Mouse (Mus musculus) forebrain, embryonic 12.5 days (tissue): ENCODE results near the gene Phc1. TPM values are rescaled to one million over a fixed set of nuclear protein-coding genes. Genes with fewer than 3 reads are reported as not detected.
"Not testable (repeated sequence)": the region's sequence is repeated elsewhere in the genome, so short reads cannot be mapped to it uniquely, and the experiment has no call there.

ENCODE experiments used
- ATAC-seq: fragments of 200-750 bp; cut with Nextera tagmentation; 2 replicates; pipeline ENCODE4 v1.8.0; 2017; ENCODE audit warnings: moderate TSS enrichment; ENCODE audit not compliant: low FRiP score
- H3K27ac ChIP-seq: fragments of 300-500 bp; sonication (generic); 2 replicates; pipeline ENCODE4 v1.5.1; 2016; ENCODE audit warnings: mild to moderate bottlenecking
- H3K27me3 ChIP-seq: fragments of 300-500 bp; sonication (generic); 2 replicates; pipeline ENCODE4 v1.6.1; 2016; ENCODE audit warnings: mild to moderate bottlenecking
- H3K36me3 ChIP-seq: fragments of 300-500 bp; sonication (generic); replicated peaks from 2 replicates; pipeline ENCODE4 v1.6.1; 2016; ENCODE audit warnings: mild to moderate bottlenecking
- H3K4me1 ChIP-seq: fragments of 300-500 bp; sonication (generic); 2 replicates; pipeline ENCODE4 v1.6.1; 2016
- H3K4me2 ChIP-seq: fragments of 300-500 bp; sonication (generic); 2 replicates; pipeline ENCODE4 v1.6.1; 2016; ENCODE audit warnings: mild to moderate bottlenecking, moderate library complexity
- H3K4me3 ChIP-seq: fragments of 300-500 bp; sonication (generic); replicated peaks from 2 replicates; pipeline ENCODE4 v1.5.1; 2016; ENCODE audit warnings: mild to moderate bottlenecking
- H3K9ac ChIP-seq: fragments of 300-500 bp; sonication (generic); 2 replicates; pipeline ENCODE4 v1.6.1; 2016; ENCODE audit warnings: mild to moderate bottlenecking
- H3K9me3 ChIP-seq: fragments of 300-500 bp; sonication (generic); 2 replicates; pipeline ENCODE4 v1.6.1; 2016
- WGBS: fragments of 180-500 bp; shearing (Covaris S2); methylation state at CpG from one replicate; pipeline ENCODE4 v1.1.7; 2016; 5-methylcytosine and 5-hydroxymethylcytosine counted together
- polyA plus RNA-seq: library from polyadenylated mRNA; unstranded; fragments of >200 nt; fragmentation: Nextera tagmentation; extraction: Ambion mirVana; gene quantifications from 2 replicates; pipeline ENCODE4 v1.2.1, GENCODE M21; 2016

Gene Phc1
- polyA plus RNA-seq, result 34.4 and 37.5 TPM in 2 replicates

DNA sequence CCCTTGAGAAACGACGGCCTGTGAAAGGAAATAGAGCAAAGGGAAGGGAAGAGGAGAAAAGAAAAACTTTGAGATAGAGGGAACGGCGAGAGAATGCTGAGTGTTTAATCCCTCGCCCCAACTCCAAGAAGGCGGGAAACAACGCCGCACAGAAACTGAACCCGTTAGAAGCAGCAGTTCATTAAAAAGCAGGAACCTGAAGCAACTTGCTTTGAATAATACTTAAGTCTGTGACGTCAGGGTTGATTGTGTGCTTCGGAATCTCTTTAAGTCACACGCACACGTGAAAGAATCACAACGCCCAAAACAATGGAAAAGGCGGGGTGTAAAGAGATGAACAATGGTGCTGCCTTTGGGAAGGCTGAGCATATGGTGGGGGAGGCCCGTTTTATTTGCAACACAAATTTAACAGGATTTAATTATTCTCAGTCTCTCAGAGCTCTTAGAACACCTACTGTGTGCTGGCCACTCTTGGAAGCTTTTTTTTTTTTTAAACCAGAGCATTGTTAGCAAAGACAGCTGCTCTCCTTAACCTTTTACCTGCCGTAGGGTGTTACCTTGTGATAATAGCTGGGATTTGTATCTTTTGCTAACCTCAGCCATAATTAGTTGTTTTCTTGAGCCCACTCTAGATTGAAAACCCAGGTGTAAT lies at the start of gene Phc1:
TSS of gene Phc1 (minus strand) at position 213 of the 652 bp plus-strand sequence.
- peak within 1 kb of the TSS; percentile 98 for H3K27ac ChIP-seq
- H3K27me3 ChIP-seq, result no peaks in the 10 kb centered on the region
- H3K4me2 ChIP-seq, result peak within 1 kb of the TSS; percentile 66
- H3K4me3 ChIP-seq, result peak within 1 kb of the TSS; percentile 83
- H3K4me1 ChIP-seq, result peaks cover 30% of the 10 kb centered on the region
- peak within 1 kb of the TSS; percentile 89 for H3K9ac ChIP-seq
- H3K36me3 ChIP-seq, result peaks cover 5% of the 10 kb centered on the region; the same call in 1 of the 2 replicates
- H3K9me3 ChIP-seq, result no peaks in the 10 kb centered on the region
- ATAC-seq, result peak; percentile 53
- under 1% methylated on average over 17 of the region's 17 CpGs for WGBS

DNA sequence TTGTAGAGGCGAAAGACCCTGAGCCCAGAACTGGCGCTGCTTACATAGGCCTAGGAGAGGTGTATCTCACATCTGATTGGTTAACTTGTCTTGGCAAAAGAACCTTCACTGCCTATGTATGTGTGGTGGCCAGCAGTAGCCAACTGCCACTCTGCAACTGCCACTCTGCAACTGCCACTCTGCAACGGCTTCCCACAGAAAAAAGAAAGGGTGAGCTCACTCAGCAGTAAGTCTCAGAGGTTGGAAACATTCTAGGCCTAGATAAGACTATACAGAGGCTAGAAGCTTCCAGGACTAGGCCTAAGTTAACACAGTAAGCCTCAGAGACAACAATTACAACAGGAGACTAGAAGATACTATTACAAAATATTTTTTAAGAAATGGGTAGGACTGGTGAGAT lies 49.6 kb upstream of the Phc1 start:
- 74% methylated on average over 3 of the region's 3 CpGs for WGBS
- not testable (repeated sequence) for H3K4me1 ChIP-seq, H3K4me3 ChIP-seq, H3K9me3 ChIP-seq, H3K4me2 ChIP-seq, H3K27ac ChIP-seq, H3K36me3 ChIP-seq, ATAC-seq, H3K27me3 ChIP-seq, H3K9ac ChIP-seq

DNA sequence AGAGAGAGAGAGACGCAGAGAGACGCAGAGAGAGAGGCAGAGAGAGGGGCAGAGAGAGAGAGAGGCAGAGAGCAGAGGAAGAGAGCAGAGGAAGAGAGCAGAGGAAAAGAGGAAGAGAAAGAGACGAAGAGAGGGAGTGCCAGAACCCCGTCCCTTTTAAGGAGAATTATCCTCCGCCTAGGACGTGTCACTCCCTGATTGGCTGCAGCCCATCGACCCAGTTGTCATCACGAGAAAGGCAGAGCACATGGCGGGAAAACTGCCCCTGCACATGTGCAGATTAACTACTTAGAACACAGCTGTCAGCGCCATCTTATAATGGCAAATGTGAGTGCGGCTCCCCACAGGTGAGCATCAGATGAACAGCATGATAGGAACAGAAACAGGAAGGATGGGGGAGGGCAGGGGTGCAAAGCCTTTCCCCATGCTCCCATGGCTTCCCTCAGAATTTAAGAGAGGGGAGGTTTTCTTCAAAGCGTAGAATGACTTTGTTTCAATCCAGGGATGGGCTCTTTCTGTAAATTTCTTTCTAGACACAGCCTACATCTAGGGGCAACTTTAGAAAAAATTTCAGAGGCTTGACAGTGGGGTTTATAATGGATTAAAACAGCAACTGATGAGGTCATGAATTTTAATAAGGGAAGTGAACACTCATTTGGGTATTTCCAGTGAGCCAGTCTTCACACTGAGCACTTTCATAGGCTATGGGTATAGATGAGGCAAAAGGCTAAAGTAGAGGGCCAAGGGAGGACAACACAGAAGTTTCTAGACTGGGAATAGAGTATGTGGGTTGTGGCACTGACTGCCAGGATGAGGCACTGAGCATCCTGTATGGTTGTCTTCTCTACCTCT lies 47.0 kb upstream of the Phc1 start:
- 92% methylated on average over 12 of the region's 12 CpGs for WGBS
- H3K4me3 ChIP-seq, H3K27me3 ChIP-seq, H3K9me3 ChIP-seq, ATAC-seq, H3K4me1 ChIP-seq, H3K4me2 ChIP-seq, H3K27ac ChIP-seq, H3K36me3 ChIP-seq, H3K9ac ChIP-seq: not testable (repeated sequence)

DNA sequence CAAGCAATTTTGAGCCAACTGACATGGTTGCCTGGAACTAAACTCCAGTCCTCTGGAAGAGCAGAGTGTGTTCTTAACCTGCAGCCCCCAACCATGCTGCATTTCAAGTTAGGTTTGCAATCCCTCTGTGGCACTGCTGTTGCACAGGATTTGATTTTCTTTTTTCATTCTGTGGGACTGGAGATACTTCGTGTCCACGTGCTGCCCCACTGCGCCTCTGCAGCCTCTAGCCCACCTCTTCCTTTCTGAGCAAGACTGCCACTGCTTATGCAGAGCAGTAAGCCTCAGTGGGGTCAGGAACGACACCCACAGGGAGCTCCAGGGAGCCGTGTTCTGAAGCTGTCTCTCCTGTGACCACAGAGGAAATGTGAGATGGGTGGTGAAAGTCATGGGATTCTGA lies 45.4 kb upstream of the Phc1 start:
- no peaks in the 10 kb centered on the region for H3K9me3 ChIP-seq
- no peaks in the 10 kb centered on the region for H3K4me1 ChIP-seq
- no peak overlapping the region for H3K27ac ChIP-seq
- no peaks in the 10 kb centered on the region for H3K27me3 ChIP-seq
- no peaks in the 10 kb centered on the region for H3K36me3 ChIP-seq
- no peak for ATAC-seq
- no peak overlapping the region for H3K4me2 ChIP-seq
- H3K4me3 ChIP-seq, result no peak overlapping the region
- 77% methylated on average over 5 of the region's 5 CpGs for WGBS
- no peak overlapping the region for H3K9ac ChIP-seq

DNA sequence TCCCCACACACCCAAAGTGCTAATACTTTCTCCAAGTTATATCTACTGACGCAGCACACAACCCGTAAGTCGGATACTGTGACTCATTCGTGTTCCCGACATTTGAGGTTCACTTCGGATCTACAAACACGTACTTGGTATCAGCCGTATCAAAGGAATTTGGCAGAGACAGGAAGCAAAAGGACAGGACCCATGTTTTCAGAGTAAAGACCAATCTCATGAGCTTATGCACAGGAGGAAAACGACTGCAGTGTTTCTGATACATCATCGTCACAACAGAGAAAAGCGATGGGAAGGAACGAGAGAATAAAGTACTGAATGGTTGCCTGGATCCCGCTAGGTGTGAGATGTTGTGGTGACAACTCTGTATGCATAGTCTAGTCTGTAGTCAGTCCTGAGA lies 44.5 kb upstream of the Phc1 start:
- Histone ChIP-seq H3K9me3 (no peaks in the 10 kb centered on the region), H3K4me3 (no peak overlapping the region), H3K27me3 (no peaks in the 10 kb centered on the region), H3K4me1 (no peaks in the 10 kb centered on the region), H3K36me3 (no peaks in the 10 kb centered on the region), H3K9ac (no peak overlapping the region), H3K27ac (no peak overlapping the region), H3K4me2 (no peak overlapping the region)
- 92% methylated on average over 13 of the region's 13 CpGs for WGBS
- ATAC-seq, result no peak

DNA sequence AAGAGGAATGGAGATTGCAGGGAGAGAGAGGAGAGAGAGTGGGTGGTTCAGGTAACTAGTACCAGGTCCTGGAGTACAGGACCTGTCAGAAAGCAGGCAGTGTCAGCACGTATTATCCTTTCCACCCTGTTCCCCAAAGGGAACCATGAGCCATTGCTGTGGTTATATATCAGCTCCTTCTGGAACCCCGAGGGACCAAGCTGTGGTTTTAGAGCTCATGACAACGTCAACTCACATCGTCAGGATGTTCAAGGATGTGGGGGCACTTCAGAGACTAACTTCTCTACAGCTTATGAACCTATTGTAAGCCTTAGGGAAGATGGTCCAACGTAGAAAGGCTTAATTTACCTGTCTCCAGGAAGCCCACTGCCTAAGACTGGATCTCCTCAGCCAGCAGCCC lies 42.9 kb upstream of the Phc1 start:
- H3K4me3 ChIP-seq, result no peak overlapping the region
- no peaks in the 10 kb centered on the region for H3K27me3 ChIP-seq
- H3K36me3 ChIP-seq, result no peaks in the 10 kb centered on the region
- no peaks in the 10 kb centered on the region for H3K9me3 ChIP-seq
- 86% methylated on average over 5 of the region's 5 CpGs for WGBS
- no peak for ATAC-seq
- H3K9ac ChIP-seq, result no peak overlapping the region
- no peak overlapping the region for H3K4me2 ChIP-seq
- no peaks in the 10 kb centered on the region for H3K4me1 ChIP-seq
- no peak overlapping the region for H3K27ac ChIP-seq

DNA sequence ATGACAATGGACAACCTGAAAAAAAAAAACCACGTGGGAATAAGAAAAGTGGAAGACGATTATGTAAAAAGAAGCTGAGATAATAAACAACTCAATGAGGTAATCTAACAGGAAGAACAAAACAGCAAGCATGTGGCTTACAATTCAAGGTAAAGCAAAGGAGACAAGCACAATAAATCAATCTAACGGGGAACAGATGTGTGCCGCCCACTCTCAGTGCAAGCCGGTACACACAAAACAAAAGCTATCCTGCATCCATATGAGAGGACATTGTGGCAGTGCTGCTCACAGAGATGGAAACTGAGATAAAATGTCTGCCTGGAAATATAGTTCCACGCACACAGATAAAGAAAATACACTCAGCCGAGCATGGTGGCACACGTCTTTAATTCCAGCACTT lies 41.7 kb upstream of the Phc1 start:
- no peaks in the 10 kb centered on the region for H3K36me3 ChIP-seq
- no peak for ATAC-seq
- no peaks in the 10 kb centered on the region for H3K27me3 ChIP-seq
- H3K27ac ChIP-seq, result no peak overlapping the region
- H3K4me1 ChIP-seq, result no peaks in the 10 kb centered on the region
- no peak overlapping the region for H3K4me3 ChIP-seq
- no peak overlapping the region for H3K9ac ChIP-seq
- WGBS, result 85% methylated on average over 8 of the region's 8 CpGs
- no peaks in the 10 kb centered on the region for H3K9me3 ChIP-seq
- H3K4me2 ChIP-seq, result no peak overlapping the region

DNA sequence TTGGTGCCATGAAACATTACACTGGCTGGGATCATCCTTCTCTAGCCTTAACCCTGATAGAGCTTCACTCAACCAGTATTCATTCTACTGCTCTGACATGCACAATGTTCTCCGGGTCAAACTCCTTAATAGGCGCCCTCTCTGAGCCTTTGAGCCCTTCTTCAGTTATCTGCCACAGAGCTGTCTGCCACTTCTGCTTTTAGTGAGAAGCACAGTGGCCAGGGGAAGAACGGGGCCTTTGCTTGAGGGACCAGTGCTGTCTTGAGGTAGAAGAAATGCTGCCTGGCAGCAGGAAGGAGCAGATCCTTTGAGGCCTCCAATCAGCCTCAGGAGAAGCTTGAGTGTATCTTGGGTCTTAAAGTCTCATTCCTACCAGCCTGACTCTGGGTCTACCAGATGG lies 27.9 kb upstream of the Phc1 start:
- Histone ChIP-seq H3K36me3 (no peaks in the 10 kb centered on the region), H3K4me2 (no peak overlapping the region), H3K4me1 (no peaks in the 10 kb centered on the region), H3K9ac (no peak overlapping the region), H3K9me3 (no peaks in the 10 kb centered on the region), H3K27me3 (no peaks in the 10 kb centered on the region), H3K4me3 (no peak overlapping the region), H3K27ac (no peak overlapping the region)
- 89% methylated on average over 3 of the region's 3 CpGs for WGBS
- ATAC-seq, result no peak

DNA sequence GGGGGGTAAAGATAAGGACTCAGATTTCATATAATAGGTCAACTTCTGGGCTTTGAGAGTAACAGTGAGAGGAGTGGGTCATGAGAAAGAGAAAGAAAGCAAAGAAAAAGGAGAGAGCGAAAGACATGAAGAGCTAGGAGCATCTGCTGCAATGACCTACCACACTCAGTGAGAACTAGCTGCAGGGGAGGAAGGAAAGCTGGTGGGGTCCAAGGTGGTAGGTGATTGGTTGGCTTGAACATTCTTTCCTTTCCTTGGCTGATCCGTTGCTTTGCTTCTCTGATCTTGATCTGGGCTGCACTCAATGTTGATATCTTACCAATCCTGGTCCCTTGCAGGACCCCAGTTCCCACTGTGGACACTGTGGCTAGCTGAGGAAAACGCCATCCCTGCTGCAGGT lies 26.6 kb upstream of the Phc1 start:
- H3K4me3 ChIP-seq, result no peak overlapping the region
- no peaks in the 10 kb centered on the region for H3K27me3 ChIP-seq
- WGBS, result 54% methylated on average over 3 of the region's 3 CpGs
- H3K36me3 ChIP-seq, result no peaks in the 10 kb centered on the region
- H3K9ac ChIP-seq, result no peak overlapping the region
- H3K4me2 ChIP-seq, result no peak overlapping the region
- no peaks in the 10 kb centered on the region for H3K4me1 ChIP-seq
- H3K27ac ChIP-seq, result no peak overlapping the region
- no peak for ATAC-seq
- H3K9me3 ChIP-seq, result no peaks in the 10 kb centered on the region

DNA sequence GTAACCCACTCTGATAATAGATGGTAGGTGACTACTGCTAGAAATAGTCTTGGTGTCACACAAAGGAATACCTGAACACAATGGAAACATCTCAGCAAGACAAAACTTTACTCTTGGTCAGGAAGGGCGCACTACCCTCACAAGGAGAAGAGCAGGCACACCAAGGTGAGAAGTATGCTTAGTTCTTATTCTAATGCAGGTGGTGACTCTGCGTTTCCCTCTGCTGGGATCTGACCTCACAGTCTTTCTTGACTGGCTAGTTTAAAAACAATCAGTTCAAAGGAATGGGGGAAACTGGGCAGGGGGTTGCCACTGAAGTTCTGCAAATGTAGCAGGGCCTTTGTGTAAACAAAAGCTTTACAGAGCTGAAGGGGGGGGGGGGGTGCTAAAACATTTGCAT lies 25.9 kb upstream of the Phc1 start:
- WGBS, result 61% methylated on average over 2 of the region's 2 CpGs
- Histone ChIP-seq H3K36me3 (no peaks in the 10 kb centered on the region), H3K4me2 (no peak overlapping the region), H3K9ac (no peak overlapping the region), H3K27ac (no peak overlapping the region), H3K27me3 (no peaks in the 10 kb centered on the region), H3K4me3 (no peak overlapping the region), H3K9me3 (no peaks in the 10 kb centered on the region), H3K4me1 (no peaks in the 10 kb centered on the region)
- ATAC-seq, result no peak

DNA sequence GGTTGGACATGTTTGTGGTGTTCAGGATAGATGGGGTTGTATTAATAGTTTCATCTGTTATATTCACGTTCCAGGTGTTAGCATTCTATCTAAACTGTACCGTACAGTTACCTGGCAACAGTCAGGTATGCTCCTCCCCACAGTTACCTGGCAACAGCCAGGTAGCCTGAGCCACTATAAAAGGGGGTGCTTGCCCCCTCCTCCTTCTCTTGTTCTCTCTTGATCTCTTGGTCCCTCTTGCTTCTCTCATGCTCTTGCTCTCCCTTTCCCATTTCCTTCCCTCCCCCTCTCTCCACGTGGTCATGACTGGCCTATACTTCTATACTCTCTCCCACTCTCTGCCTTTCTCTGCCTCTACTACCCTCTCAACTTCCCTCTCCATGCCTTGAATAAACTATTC lies 25.3 kb upstream of the Phc1 start:
- H3K36me3 ChIP-seq, result no peaks in the 10 kb centered on the region
- no peak overlapping the region for H3K27ac ChIP-seq
- H3K4me3 ChIP-seq, result no peak overlapping the region
- no peaks in the 10 kb centered on the region for H3K27me3 ChIP-seq
- H3K4me1 ChIP-seq, result no peaks in the 10 kb centered on the region
- 67% methylated on average over 3 of the region's 3 CpGs for WGBS
- ATAC-seq, result no peak
- H3K9ac ChIP-seq, result no peak overlapping the region
- no peaks in the 10 kb centered on the region for H3K9me3 ChIP-seq
- H3K4me2 ChIP-seq, result no peak overlapping the region

DNA sequence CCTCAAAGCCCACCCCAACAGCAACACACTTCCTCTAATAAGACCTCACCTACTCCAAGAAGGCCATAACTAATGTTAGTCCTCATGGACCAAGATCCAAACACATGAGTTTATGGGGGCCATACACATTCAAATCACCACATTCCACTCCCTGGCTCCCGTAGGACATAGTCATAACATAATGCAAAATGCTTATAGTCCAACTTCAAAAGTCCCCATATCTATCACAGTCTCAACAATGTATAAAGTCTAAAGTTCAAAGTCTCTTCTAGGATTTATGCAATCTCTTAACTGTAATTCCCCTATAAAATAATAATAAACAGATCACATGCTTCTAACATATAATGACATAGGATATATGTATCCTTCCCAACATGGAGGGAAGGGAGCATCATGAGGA lies 16.7 kb upstream of the Phc1 start:
- no peak overlapping the region for H3K9ac ChIP-seq
- H3K4me3 ChIP-seq, result no peak overlapping the region
- no peaks in the 10 kb centered on the region for H3K36me3 ChIP-seq
- H3K9me3 ChIP-seq, result no peaks in the 10 kb centered on the region
- ATAC-seq, result no peak
- 89% methylated on average over 1 of the region's 1 CpGs for WGBS
- H3K4me2 ChIP-seq, result no peak overlapping the region
- no peaks in the 10 kb centered on the region for H3K27me3 ChIP-seq
- H3K27ac ChIP-seq, result no peak overlapping the region
- H3K4me1 ChIP-seq, result no peaks in the 10 kb centered on the region

DNA sequence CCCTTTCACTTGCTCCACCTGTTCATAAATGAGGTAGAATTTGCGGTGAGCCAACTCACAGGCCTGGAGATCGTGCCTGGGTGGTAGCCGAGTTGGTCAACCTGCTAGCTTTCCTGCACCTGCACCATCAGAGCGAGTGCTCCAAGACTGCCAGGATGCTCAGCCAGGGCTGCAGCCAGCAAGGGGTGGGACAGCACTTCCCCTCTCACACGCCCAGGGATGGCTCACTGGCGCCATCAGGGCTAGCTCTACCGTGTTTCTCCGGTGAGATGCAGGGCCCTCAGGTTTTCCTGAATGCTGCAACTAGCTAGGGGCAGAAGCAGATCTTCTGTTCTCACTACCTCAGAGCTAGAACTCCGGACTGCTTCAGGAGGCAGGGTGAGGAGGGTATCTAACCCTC lies 15.5 kb upstream of the Phc1 start:
- Histone ChIP-seq H3K9me3 (no peaks in the 10 kb centered on the region), H3K27me3 (no peaks in the 10 kb centered on the region), H3K27ac (no peak overlapping the region), H3K4me2 (no peak overlapping the region), H3K36me3 (no peaks in the 10 kb centered on the region), H3K4me1 (no peaks in the 10 kb centered on the region), H3K4me3 (no peak overlapping the region), H3K9ac (no peak overlapping the region)
- 66% methylated on average over 9 of the region's 9 CpGs for WGBS
- no peak for ATAC-seq
